Mouse (Mus musculus): ENCODE data around the gene Cptp.

Gene Cptp

DNA sequence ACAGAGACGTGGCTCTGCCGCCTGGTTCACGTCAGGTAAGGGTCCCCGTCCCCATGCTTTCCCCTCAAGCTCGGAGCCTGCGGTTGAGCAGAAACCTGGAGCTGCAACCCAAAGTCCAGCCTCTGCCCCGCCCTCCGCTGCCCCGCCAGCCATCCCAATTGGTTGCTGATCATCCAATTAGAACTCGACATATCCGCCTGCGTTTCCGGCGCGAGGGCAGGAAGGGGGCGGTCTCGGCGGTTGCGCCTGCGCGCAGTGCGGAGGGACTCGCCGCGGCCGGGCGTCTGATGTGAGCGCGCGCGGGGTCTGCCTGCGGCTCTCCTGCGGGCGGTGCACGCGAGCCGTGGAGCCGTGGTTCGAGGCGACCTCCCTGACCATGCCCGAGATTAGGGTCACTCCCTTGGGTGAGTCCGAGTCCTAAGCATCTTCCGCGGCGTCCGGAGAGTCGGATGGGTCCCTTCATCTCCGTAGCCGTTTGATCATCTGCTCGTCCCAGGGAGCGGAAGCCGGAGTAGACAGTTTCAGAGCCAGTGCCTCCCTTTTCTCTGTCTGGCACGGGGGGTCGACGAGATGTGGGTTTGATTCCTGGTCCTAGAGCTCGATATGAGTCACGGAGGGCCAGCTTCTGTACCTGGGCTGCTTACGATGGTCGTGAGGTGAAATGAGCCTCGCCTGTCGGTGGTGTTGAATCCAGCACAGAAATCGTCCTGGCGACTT lies at the start of gene Cptp, which contains the start of gene Ints11:
Cptp (minus strand) TSS at position 124 of the 717 bp plus-strand sequence.
Ints11 (plus strand) TSS at position 230 of the 717 bp plus-strand sequence.
- DNase-seq (ENCODE audit: low read depth) = peak; percentile 95

DNA sequence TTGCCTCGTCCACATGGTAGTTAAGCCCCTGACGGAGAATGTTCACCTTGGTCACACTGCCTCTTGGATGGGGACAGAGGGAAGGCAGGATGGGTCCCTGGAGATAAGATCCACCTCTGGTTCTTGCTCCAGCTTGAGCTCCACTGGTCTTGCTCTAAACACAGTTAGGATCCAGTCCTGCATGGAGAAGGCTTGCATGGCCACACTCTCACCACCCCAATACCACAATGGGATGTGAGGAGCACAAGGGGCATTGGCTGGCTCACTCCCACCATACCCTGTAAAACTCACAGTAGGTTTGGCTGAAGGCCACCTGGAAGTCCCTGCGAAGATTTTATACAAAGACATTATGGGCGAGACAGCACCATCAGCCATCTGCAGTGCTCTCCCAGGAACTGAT lies 39.5 kb upstream of the Cptp start:
- no peak for DNase-seq (ENCODE audit: low read depth)

DNA sequence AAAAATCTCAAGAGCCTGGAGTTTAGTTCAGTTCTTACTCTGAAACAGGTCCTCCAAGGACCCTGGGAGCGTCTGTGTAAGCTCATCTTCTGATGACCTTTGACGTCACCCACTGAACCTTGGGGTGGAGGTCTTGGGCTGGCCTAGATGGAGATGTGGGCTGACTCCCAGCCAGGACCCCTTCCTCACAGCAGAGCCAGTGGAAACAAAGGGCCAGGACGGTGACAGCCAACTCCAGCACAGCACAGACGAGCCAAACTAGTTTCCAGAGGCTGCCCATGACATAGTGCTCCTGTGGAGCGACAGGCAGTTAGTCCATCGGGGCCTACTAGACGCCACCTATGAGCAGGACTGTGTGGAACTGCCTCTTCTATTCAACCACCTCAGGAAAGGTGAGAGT lies 39.0 kb upstream of the Cptp start:
- DNase-seq (ENCODE audit: low read depth) = no peak

DNA sequence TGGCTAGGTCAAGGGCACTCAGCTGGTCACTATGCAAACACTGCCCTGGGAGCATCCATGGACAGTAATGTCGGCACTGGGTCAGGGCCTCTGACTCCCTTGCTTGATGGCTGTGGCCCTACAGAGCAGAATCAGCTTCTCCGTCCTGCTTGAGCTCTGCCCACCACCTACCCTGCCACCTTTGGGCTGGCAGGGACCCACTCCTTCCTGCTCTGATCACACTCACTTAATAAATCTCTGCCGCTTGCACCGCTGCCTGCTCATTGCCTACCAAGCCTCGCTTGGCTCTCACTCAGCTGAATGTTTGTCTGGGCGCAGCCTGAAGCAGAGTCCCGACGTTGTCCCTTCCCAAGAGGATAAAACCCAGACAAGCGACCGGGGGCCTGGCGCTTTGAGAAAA lies 37.8 kb upstream of the Cptp start:
- DNase-seq (ENCODE audit: low read depth) = no peak

DNA sequence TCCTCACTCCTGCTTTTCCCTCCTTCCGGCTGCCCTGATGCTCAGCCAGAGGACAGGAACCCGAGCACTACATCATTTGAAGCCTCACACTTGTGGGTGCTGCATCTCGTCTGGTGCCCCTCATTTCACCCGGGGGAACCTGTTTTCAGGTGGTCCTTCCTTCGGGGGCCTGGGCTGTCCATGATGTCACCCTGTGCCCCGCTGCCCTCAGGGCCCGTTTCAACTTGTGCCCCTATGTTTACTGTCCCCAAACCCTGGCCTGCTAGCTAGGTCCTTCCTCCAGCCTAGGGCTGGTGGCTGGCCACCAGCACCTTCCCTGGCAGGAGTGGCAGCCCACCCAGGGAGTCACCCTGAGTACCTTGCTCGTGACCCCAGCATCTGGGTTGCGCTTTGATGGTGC lies 36.9 kb upstream of the Cptp start:
- DNase-seq (ENCODE audit: low read depth) = no peak

DNA sequence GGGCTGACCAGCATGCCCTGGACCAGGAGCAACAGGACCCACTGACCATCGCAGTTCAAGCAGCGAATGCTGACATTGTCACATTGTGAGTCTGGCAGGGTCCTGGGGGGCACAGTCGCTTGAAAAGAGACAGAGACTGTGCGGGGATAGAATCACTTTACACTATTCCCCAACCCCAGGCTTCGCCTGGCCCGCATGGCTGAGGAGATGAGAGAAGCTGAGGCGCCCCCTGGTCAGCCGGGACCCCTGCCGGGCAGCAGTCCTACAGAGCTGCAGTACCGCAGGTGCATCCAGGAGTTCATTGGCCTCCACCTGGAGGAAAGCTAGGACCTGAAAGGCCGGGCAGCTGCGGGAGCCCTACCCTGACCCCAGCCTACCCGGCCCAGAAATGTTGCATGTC lies 36.4 kb upstream of the Cptp start:
- DNase-seq (ENCODE audit: low read depth) = no peak

DNA sequence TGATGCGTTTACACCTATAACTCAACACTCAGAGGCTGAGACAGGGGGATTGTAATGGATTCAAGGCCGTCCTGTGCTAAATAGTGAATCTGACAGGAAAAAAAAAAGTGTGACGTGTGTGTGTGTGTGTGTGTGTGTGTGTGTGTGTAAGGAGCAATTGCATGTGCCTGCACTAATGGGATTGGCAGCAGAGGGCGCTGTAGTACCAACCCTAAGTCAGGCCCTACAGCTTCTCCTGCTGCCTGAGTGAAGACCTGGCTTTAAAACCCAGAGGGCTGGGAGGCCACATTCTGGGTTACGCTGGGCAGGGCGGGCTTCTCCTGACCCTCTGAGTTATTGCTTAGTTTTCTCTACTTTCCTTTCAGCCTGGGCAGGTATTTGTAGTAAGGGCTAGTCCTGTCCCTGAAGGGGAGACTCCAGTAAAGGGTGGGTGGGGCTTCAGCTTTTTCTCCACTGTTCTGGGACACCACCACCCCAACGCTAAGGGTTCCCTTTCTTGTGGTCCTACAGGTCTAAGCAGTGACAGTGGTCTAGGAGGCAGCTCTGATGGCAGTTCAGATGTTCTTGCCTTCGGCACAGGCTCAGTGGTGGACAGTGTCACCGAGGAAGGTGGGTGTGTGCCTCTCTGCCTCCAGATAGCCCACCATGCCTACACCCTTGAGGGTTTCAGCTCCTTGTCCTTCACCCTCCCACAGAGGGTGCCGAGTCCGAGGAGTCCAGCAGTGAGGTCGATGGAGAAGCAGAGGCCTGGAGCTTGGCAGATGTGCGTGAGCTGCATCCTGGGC lies 35.3 kb upstream of the Cptp start:
- peak; percentile 34 for DNase-seq (ENCODE audit: low read depth)

DNA sequence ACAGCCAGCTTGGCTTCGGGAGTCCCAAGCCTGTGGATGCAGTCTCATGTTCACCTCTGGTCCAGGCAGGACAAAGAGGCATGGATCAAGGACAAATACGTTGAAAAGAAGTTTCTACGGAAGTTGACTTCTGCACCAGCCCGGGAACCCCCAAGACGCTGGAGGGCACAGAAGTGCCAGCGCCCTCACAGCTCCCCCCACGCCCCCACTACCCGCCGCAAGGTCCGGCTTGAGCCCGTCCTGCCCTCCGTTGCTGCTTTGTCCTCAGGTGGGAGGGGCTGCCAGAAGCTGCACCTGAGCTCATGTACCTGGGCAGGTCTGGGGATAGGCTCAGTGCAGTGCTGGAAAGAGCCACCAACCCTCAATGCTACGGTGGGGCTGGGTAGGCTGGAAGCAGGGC lies 34.0 kb upstream of the Cptp start:
- DNase-seq (ENCODE audit: low read depth) = no peak

DNA sequence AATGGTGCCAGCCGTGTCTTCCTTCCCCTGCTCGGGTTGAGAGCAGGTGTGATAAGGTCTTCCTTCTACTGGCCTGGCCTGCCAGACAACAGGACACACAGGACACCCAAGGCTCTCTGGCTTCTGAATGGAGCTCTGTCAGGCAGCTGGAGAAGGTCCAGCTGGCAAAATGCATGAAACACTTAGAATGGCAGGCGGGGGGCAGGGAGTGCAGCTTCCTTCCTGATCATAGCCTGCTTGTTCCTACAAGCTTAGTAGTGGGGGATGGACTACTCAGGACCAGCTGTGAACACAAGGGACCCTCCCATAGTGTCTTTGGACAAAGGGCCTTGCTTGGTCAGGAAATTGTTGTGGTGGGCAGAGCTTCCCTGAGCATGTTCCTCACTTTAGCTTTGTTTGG lies 32.0 kb upstream of the Cptp start:
- no peak for DNase-seq (ENCODE audit: low read depth)

DNA sequence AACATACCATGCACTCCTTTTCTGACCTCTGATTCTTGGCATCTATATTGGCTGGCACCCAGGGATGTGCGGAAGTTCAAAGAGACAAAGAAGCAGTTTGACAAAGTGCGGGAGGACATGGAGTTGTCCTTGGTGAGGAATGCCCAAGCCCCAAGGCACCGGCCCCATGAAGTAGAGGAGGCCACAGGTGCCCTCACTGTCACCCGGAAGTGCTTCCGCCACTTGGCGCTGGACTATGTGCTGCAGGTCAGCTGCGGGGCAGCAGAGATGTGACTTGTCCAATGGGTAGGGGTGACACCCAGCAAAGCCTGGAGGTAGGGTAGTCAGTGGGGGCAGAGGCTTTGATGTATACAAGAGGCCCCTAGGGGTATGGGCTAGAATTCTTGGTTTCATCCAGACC lies 30.1 kb upstream of the Cptp start:
- DNase-seq (ENCODE audit: low read depth) = no peak

DNA sequence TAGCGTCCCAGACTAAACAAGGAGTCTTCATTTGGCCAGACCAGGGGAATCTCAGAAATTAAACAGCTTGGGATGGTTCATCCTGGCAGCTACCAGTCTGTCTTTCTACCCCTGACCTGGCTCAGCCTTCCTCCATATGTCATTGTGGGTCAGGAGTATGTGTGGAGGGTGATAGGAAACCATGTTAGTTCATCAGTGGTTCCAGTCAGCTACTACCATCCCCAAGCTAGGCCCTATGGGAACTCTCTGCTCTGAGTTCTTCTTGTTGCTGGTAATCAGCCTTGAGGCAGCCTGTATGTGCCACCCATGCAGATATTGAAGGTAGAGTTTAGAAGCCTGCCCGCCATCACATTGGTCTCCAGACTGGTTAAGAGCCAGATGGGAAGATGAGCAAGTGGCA lies 29.1 kb upstream of the Cptp start:
- no peak for DNase-seq (ENCODE audit: low read depth)

DNA sequence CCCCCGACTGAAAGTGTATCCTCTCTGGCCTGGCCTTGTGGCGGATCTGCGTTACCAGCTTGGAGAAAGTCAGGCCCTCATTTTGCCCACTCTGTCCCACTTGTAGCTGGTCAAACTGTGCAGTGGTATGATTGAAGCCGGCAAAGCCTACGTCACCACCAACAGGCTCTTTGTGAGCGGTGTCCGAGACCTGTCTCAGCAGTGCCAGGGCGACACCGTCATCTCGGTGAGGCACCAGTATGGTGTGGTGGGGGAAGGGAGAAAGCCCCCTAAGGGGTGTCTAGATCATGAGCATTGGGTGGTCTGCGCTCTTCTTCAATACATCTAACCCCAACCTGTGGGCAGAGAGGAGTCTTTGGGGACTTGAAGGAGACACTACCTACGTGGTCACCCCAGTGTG lies 27.2 kb upstream of the Cptp start:
- DNase-seq (ENCODE audit: low read depth) = no peak

DNA sequence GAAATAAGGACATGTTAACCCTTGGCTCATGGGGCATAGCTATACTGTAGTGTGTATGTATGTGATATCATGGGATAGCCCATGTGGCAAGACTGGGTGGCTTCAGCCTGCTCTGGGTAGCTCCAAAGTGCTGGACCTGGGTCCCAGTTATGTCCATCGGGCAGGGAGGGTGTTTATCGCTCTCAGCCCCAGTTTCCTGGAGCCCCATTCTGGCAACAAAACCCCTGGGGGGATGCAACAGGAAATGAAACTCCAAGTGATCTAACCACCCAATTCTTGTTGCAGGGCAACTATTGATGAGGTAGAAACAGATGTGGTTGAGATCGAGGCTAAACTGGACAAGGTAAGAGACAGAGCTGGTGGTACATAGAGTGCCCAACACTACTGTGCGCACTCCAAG lies 26.6 kb upstream of the Cptp start:
- DNase-seq (ENCODE audit: low read depth) = no peak

DNA sequence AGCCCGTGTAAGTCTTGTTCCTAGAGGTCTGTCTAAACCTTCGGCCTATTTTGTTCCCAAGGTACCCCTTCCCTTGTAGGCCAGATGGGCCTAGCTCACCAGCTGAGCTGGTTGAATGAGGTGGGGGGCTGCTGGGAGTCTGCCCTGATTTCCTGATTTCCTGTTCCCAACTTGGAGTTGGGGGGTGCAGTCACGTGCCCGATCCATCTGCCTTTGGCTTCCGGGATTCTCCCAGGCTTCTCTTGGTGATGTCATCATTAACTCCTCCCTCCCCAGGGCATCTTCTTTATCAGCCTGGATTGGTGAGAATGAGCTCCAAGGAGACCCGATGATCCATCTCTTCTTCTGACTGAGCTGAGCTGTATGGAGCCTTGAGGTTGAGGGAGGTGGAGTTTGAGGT lies 26.0 kb upstream of the Cptp start:
- DNase-seq (ENCODE audit: low read depth) = no peak

DNA sequence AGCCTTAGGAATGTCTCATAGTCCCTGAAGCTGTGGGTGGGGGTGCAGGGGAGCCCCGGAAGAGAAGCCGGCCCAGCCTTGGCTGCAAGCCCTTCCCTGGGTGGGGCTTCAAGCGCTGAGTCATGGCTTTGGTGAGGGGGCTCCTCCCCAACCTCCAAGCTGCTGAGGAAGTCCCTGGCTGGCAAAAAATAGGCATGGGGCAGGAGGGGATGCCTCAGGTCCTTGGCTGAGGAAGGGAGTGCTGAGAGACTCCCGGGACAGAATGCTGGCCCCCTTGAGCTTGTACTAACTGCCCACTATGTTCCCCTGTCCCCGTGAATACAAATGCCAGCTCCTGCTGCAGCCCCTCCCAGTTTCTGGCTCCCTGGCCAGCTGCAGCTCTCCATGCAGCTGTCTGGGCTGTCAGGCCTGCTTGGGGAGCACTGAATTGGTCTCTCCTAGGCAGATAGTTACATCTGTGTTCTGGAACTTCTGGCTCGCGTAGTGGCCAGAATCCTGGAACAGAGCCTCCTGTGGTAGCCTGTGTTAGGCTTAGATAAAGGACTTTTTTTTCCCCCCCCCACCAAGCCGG lies 25.2 kb upstream of the Cptp start:
- peak; percentile 39 for DNase-seq (ENCODE audit: low read depth)

DNA sequence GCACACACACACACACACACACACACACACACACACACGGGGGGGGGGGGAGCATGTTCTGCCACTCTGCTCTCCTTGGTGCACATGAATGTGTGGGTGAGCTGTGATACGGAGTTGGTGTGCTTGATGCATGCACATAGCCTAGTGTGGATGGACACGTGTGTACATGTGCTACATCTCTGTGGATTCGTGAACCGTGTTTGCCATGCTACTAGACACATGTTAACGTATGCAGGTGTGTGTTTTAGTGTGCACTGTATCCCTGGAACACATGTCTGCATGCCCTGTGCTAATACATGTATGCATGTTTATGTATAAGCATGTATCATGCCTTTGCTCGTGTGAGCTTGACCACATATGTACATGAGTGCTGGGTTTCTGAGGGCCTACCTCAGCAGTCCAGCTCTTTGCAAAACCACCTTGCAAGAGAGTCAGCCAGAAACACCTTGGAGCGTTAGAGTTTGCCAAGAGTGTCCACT lies 24.0 kb upstream of the Cptp start:
- peak; percentile 26 for DNase-seq (ENCODE audit: low read depth)

DNA sequence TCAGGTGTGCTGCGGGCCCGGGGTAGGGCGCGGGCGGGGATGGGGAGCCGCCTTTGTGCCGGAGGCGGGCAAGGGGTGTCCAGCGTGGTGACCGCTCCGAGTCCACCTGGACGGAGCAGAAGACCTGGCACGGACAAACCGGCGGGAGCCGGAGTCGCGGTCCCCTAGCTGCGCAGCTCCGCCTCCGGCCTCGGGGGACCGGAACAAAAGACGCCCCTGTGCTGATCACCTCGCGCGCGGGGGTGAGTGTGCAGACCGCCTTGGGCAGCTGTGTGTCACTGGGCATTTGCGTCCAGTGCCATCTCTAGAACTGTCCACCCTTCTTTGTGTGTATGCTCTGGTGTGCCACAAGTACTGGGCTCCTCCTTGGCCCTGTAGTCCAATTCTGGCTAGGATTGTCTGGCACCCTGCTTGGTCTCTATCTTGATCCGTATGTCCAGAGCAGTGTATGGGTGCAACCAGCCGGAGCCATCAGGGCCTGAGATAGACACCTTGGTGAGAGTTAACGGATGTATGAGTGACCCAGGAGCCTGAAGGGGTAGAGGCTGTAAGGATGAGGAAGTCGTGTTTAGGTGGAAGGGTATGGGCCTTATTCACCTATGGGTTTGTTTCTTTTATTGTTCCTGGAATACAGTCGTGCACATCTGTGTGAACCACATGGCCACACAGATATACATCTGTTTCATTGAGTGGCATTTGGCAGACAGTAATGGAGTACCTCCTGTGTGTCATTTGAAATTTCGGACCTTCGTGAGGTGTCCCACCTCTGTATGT lies 23.4 kb upstream of the Cptp start:
- no peak for DNase-seq (ENCODE audit: low read depth)

DNA sequence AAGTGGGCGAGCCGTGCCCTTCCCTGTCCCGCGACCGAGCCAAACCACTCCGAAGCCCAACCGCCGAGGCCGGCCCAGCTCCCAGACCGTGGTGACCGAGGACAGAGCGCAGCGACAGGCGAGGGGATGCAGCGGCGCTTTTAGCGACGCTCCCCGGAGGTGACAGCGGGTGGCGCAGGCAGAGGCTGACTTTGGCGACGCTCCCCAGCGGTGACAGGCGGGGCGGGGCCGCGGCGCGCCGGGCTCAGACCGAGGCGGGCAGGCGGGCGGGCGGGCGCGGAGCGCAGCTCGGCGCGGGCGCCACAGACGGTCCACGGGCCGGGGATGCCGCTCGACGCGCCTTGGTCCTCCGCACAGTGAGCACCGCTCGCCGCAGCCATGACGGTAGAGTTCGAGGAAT lies 22.8 kb upstream of the Cptp start:
- DNase-seq (ENCODE audit: low read depth) = peak; percentile 90

DNA sequence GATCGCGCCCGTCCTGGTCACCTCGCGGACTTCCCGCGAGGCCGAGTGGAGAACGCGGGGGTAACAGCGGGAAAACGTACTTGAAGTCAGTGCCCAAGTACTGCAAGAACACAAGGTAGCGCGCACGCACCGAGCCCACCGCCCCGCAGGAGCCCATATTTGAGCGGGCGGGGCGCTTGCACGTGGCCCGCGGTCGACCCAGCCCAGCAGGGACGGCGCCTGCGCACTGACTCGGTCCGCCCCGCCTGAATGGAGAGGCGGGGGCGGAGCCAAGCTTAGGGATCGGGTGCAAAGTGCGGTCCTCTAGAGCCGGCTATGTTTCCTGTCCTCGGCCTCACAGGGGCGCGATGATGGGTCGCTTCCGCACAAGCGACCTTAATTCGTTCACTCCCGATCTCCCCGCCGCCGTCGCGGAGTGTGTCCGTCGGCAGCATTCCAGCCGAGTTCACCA lies 22.3 kb upstream of the Cptp start, which contains the start of the genes Pusl1 and Acap3:
Pusl1 (minus strand) TSS at position 231 of the 451 bp plus-strand sequence.
Acap3 (plus strand) TSS at position 272 of the 451 bp plus-strand sequence.
- DNase-seq (ENCODE audit: low read depth) = peak; percentile 98

DNA sequence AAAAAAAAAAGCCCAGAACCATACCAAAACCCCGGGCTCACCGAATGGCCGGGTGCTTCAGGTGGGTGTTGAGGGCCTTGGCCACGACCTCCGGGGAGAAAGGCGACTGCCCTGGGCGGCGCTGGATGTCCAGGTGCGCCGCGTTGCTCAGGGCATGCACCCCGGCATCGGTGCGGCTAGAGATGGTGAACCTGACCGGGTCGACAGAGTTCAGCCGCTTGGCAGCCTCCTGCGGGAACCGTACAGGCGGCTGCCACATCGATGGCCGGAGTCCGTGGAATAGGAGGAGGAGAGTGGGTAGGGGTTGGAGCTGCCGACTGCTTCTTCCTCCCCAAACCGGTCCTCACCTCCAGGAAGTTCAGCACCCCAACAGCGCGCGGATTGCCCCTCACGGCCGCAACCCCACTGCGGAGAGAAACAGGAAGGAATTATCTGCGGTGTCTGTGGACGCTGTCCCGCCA lies 21.8 kb upstream of the Cptp start:
- no peak for DNase-seq (ENCODE audit: low read depth)

DNA sequence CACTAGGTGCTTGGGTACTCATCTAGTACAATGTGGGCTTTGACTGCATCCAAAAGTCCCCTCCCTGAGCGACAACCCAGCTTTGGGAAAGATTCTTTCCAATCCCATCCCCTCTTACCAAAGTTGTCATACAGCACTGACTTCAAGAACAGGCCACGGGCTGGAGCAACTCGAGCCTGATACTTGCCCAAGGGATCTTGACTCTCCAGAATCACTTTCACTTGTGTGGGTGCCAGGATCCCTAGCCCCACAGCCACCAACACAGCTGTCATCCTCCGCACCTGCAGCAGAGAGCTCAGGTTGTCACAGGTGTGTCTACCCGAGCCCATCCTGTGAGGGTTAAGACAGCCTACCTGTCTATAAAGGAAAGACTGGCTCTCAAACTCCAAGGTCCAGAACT lies 20.1 kb upstream of the Cptp start:
- no peak for DNase-seq (ENCODE audit: low read depth)

DNA sequence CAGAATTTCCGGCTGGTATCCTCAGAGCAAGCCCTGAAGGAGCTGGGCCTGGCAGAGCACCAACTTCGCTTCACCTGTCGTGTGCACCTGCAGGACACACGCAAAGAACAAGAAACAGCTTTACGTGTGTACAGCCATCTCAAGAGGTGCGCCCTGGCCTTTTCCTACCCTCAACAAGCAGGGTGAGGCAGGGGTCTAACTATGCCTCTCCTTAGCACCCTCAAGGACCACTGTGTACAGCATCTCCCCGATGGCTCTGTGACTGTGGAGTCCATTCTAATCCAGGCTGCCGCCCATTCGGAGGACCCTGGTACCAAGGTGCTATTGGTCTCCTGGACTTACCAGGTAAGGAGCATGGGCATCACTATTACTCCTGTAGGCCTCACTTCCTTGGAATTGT lies 18.9 kb upstream of the Cptp start:
- no peak for DNase-seq (ENCODE audit: low read depth)
